Mouse (Mus musculus) myocyte (in vitro differentiated cells): Measurements from ENCODE around the gene Ralgps1. TPM values are rescaled to one million over a fixed set of nuclear protein-coding genes. Genes with fewer than 3 reads are reported as not detected.

Experiments
- H3K27me3 ChIP-seq: one replicate; pipeline ENCODE4 v1.6.1; 2011; ENCODE audit not compliant: control insufficient read depth, insufficient read depth, insufficient read length
- H3K36me3 ChIP-seq: one replicate; pipeline ENCODE4 v1.6.1; 2011; ENCODE audit not compliant: control insufficient read depth, insufficient read depth
- H3K4me2 ChIP-seq: one replicate; pipeline ENCODE4 v1.6.1; 2011; ENCODE audit warnings: low read depth, control low read depth
- H3K4me3 ChIP-seq: one replicate; pipeline ENCODE4 v1.5.1; 2011; ENCODE audit warnings: mild to moderate bottlenecking, control low read depth, moderate library complexity
- H3K79me2 ChIP-seq: one replicate; pipeline ENCODE4 v1.6.1; 2011; ENCODE audit not compliant: control insufficient read depth, insufficient read depth
- H3ac ChIP-seq: one replicate; pipeline ENCODE4 v1.6.1; 2011; ENCODE audit not compliant: control insufficient read depth, insufficient read length
- CEBPB ChIP-seq: IDR thresholded peaks from 2 replicates; pipeline ENCODE4 v1.6.1; 2011; ENCODE audit warnings: mild to moderate bottlenecking, moderate library complexity; ENCODE audit not compliant: poor library complexity, insufficient read depth, severe bottlenecking
- E2F4 ChIP-seq: IDR thresholded peaks from one replicate; pipeline ENCODE4 v1.6.1; 2011; ENCODE audit warnings: mild to moderate bottlenecking, control low read depth, moderate library complexity; ENCODE audit not compliant: insufficient read depth
- MAX ChIP-seq: IDR thresholded peaks from one replicate; pipeline ENCODE4 v1.6.1; 2011; ENCODE audit warnings: low read depth, mild to moderate bottlenecking, control low read depth
- MYOD1 ChIP-seq, 3 experiments: IDR thresholded peaks; one replicate each; pipeline ENCODE4 v1.6.1; 2011; ENCODE audit warnings: control low read depth in 2 of 3, low read depth in 2 of 3, mild to moderate bottlenecking in 2 of 3, moderate library complexity in 1 of 3; ENCODE audit not compliant: insufficient read length in 2 of 3, control insufficient read depth in 1 of 3
- MYOG ChIP-seq, 3 experiments: IDR thresholded peaks; one replicate each; pipeline ENCODE4 v1.6.1; 2011; ENCODE audit warnings: control low read depth in 2 of 3, low read depth in 2 of 3, mild to moderate bottlenecking in 2 of 3; ENCODE audit not compliant: insufficient read length in 2 of 3, control insufficient read depth in 1 of 3, insufficient read depth in 1 of 3
- POLR2A ChIP-seq: IDR thresholded peaks from one replicate; pipeline ENCODE4 v1.6.1; 2011; ENCODE audit warnings: low read depth, mild to moderate bottlenecking, control low read depth, moderate library complexity; ENCODE audit not compliant: insufficient read length
- POLR2AphosphoS2 ChIP-seq: IDR thresholded peaks from one replicate; pipeline ENCODE4 v1.6.1; 2011; ENCODE audit warnings: low read depth, control low read depth; ENCODE audit not compliant: insufficient read length
- REST ChIP-seq: IDR thresholded peaks from one replicate; pipeline ENCODE4 v1.6.1; 2011; ENCODE audit warnings: mild to moderate bottlenecking, control low read depth, moderate library complexity; ENCODE audit not compliant: insufficient read depth, insufficient read length
- SRF ChIP-seq: IDR thresholded peaks from one replicate; pipeline ENCODE4 v1.6.1; 2011; ENCODE audit warnings: low read depth; ENCODE audit not compliant: control insufficient read depth, insufficient read length
- TCF12 ChIP-seq: IDR thresholded peaks from one replicate; pipeline ENCODE4 v1.6.1; 2011; ENCODE audit warnings: mild to moderate bottlenecking, control low read depth; ENCODE audit not compliant: poor library complexity, insufficient read depth, severe bottlenecking
- TCF3 ChIP-seq: IDR thresholded peaks from one replicate; pipeline ENCODE4 v1.6.1; 2011; ENCODE audit warnings: low read depth, control low read depth; ENCODE audit not compliant: insufficient read length
- USF1 ChIP-seq: IDR thresholded peaks from one replicate; pipeline ENCODE4 v1.6.1; 2011; ENCODE audit warnings: low read depth, mild to moderate bottlenecking, control low read depth, moderate library complexity
- polyA plus RNA-seq: library from polyadenylated mRNA; unstranded; fragments of >200 nt; fragmentation: generic; extraction: Trizol; gene quantifications from one replicate; pipeline ENCODE4 v1.2.1, GENCODE M21; 2012; ENCODE audit warnings: missing spikeins

The Ralgps1 gene
- polyA plus RNA-seq, 1 experiment, result 1.3 TPM

GRCm38 (mm10) chr2:33265793-33266192 is 105.5 kb downstream of the Ralgps1 start:
- Histone ChIP-seq H3K4me2 (no peak overlapping the region), H3K27me3 (no peaks in the 10 kb centered on the region), H3K4me3 (no peak overlapping the region), H3K79me2 (no peaks in the 10 kb centered on the region), H3K36me3 (no peaks in the 10 kb centered on the region), H3ac (no peak overlapping the region)
- TF ChIP-seq CEBPB, result no peak
- TF ChIP-seq TCF3, result no peak
- no peak for TF ChIP-seq POLR2A
- no peak for TF ChIP-seq MAX

GRCm38 (mm10) chr2:33261475-33261874 is 109.8 kb downstream of the Ralgps1 start:
- H3ac ChIP-seq, result no peak overlapping the region
- no peaks in the 10 kb centered on the region for H3K79me2 ChIP-seq
- no peaks in the 10 kb centered on the region for H3K36me3 ChIP-seq
- H3K4me2 ChIP-seq, result no peak overlapping the region
- H3K4me3 ChIP-seq, result no peak overlapping the region
- no peak for TF ChIP-seq USF1
- no peak for TF ChIP-seq MAX
- TF ChIP-seq TCF3, result no peak
- TF ChIP-seq MYOG (IDR thresholded peaks at IDR 0.05; ENCODE audit: control insufficient read depth in 1 of 3, insufficient read depth in 1 of 3, insufficient read length in 2 of 3, low read depth in 2 of 3), result no peak
- no peak for TF ChIP-seq POLR2A
- no peak for TF ChIP-seq E2F4
- no peak for TF ChIP-seq SRF
- TF ChIP-seq MYOD1 (IDR thresholded peaks at IDR 0.05; ENCODE audit: control insufficient read depth in 1 of 3, insufficient read length in 2 of 3, low read depth in 2 of 3), result no peak
- no peak for TF ChIP-seq TCF12
- TF ChIP-seq CEBPB, result no peak
- TF ChIP-seq POLR2AphosphoS2, result no peak
- TF ChIP-seq REST, result no peak
- no peaks in the 10 kb centered on the region for H3K27me3 ChIP-seq

GRCm38 (mm10) chr2:33260772-33261171 is 110.5 kb downstream of the Ralgps1 start:
- H3K36me3 ChIP-seq, result no peaks in the 10 kb centered on the region
- no peak for TF ChIP-seq MYOD1 (IDR thresholded peaks at IDR 0.05; ENCODE audit: control insufficient read depth in 1 of 3, insufficient read length in 2 of 3, low read depth in 2 of 3)
- TF ChIP-seq POLR2AphosphoS2, result no peak
- no peak for TF ChIP-seq TCF3
- no peak for TF ChIP-seq MAX
- no peak for TF ChIP-seq MYOG (IDR thresholded peaks at IDR 0.05; ENCODE audit: control insufficient read depth in 1 of 3, insufficient read depth in 1 of 3, insufficient read length in 2 of 3, low read depth in 2 of 3)
- TF ChIP-seq CEBPB, result no peak
- no peak for TF ChIP-seq USF1
- no peak for TF ChIP-seq POLR2A
- TF ChIP-seq REST, result no peak
- no peak for TF ChIP-seq TCF12
- TF ChIP-seq SRF, result no peak
- no peak for TF ChIP-seq E2F4
- no peaks in the 10 kb centered on the region for H3K79me2 ChIP-seq
- H3K4me3 ChIP-seq, result no peak overlapping the region
- no peak overlapping the region for H3K4me2 ChIP-seq
- H3K27me3 ChIP-seq, result no peaks in the 10 kb centered on the region
- no peak overlapping the region for H3ac ChIP-seq

- TF ChIP-seq MYOD1 (IDR thresholded peaks at IDR 0.05; ENCODE audit: control insufficient read depth in 1 of 3, insufficient read length in 2 of 3, low read depth in 2 of 3) (no peak), POLR2AphosphoS2 (no peak), POLR2A (no peak)
- no peak overlapping the region for H3K4me2 ChIP-seq
- no peaks in the 10 kb centered on the region for H3K79me2 ChIP-seq
- no peaks in the 10 kb centered on the region for H3K36me3 ChIP-seq
- H3K27me3 ChIP-seq, result no peaks in the 10 kb centered on the region
- H3K4me3 ChIP-seq, result no peak overlapping the region
- no peak overlapping the region for H3ac ChIP-seq
Measured at GRCm38 (mm10) chr2:33256769-33257537, 114.3 kb downstream of the Ralgps1 start.

GRCm38 (mm10) chr2:33254318-33254985 is 116.8 kb downstream of the Ralgps1 start:
- Histone ChIP-seq H3K36me3 (no peaks in the 10 kb centered on the region), H3ac (no peak overlapping the region), H3K4me2 (no peak overlapping the region), H3K27me3 (no peaks in the 10 kb centered on the region), H3K4me3 (no peak overlapping the region), H3K79me2 (no peaks in the 10 kb centered on the region)
- TF ChIP-seq E2F4 (no peak), REST (no peak), USF1 (no peak), POLR2AphosphoS2 (no peak), POLR2A (no peak), CEBPB (no peak), TCF12 (no peak)
